Mouse (Mus musculus): ENCODE measurements around the gene Btbd9. TPM values are rescaled to one million over a fixed set of nuclear protein-coding genes. Genes with fewer than 3 reads are reported as not detected.

Btbd9 gene
- polyA plus RNA-seq, 1 experiment = 27.2 TPM

DNA sequence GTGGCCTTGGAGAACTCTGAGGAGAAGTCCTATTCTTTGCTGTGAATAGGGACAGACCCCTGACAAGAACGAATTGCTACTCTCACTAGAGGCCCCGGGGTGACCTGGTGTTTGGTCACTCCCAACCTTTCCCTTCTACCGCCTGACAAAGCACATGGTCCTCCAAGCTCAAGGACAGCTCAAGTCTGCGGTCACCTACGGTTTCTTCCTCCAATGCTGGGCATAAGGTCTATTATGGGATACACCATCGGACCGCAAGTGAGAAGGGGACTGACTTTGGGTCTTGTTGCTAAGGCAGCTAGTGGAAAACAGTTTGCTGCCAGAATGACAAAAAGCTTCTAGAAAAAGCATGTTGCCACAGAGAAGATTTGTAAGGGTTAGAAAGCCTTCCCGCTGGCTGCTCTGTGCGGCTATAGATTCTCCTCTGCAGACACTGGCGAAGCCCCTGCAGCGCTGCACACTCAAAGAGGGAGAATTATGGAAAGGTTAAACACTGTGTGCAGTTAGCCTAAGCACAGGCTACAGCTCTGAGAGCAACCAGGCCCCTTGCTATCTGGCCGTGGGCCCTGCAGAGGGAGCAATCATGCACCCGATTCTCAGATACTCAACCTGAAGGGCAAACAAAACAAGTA lies 235.7 kb downstream of the Btbd9 start:
- no peak for DNase-seq (ENCODE audit: low read depth)

DNA sequence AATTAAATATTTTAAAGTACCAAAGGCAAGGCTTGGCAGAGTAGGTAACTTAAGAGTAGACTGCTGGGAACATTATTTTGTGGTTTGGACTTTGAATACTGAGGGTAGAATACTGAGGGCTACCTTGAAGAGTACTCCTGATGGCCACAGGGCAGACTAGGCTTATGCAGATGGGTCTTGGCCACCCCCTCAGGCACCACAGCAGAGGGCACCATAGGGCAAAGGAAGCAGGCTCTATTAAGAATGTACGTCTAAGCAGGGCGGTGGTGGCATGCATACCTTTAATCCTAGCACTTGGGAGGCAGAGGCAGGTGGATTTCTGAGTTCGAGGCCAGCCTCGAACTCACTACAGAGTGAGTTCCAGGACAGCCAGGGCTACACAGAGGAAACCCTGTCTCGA lies 237.0 kb downstream of the Btbd9 start:
- DNase-seq (ENCODE audit: low read depth) = no peak

DNA sequence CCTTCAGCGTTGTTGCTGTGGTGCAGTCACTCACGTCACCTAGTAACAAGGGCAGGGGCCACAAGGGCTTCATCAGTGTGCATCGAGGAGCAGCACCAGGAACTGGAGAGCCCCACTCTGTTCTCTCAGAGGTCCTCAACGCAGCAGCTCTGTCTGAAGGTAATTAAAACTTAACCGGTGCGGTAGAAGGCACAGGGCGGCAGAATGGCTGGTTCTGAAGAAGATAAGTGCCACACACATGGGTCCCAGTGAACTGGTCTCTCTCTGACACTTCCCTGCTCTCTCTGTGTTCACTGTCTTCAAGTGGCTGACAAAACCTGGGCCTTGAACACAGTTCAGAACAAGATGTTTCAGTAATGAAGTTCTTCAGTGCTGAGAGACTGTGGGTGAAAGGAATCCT lies 239.5 kb downstream of the Btbd9 start:
- DNase-seq (ENCODE audit: low read depth) = no peak

DNA sequence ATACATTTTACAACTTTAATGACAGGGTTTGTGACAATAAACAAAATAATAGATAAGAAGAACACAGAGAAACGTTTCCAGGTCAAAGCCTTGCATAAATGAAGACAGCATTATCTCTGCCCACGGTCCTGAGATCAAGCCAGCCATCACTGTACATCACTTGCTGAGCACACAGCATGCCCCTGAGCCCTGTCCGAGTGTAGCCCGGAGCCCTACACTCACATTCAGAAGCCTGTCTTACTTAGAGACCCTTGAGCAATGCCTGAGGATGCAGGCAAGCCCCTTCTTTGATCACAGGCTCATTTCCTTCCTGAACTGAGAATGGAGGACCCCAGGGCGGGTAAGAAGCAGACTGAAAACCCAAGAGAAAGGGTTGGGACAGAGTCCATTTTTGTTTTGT lies 240.0 kb downstream of the Btbd9 start:
- no peak for DNase-seq (ENCODE audit: low read depth)

DNA sequence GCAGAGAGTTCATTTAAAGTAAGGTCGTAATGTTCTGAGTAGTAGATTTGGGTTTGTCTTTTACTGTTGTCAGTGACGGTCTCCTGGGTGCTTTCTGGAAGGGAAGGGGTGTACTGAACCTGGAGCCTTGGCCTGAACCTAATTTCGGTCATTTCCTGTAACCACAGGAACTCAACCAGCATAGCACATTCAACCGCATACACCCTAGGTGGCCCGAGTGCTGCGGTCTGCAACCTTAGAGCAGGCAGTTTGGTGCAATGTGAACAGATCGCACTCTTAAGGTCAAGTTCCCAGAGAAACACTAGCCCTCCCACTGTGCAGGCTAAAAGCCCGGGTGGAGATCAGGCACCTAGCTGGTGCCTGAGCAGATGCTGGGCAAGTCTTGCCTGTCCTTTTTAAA lies 240.5 kb downstream of the Btbd9 start:
- no peak for DNase-seq (ENCODE audit: low read depth)

DNA sequence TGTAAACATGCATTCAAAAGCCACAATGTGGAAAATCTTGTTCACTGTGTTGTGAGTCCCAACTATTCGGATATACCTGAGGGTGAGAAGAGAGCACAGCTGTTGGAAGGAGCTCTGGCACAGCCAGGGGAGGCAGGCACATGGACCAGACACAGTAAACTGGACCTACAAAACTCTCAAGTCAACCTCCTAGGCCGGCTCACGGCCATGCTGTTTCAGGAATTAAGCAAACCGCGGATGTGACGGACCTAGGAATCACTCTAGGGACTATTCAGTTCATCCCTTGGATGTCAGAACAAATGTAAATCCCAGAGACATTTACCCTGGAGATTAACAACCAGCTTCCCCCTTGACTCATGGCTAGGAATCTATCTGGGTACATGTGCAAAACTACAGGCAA lies 242.0 kb downstream of the Btbd9 start:
- DNase-seq (ENCODE audit: low read depth) = no peak

DNA sequence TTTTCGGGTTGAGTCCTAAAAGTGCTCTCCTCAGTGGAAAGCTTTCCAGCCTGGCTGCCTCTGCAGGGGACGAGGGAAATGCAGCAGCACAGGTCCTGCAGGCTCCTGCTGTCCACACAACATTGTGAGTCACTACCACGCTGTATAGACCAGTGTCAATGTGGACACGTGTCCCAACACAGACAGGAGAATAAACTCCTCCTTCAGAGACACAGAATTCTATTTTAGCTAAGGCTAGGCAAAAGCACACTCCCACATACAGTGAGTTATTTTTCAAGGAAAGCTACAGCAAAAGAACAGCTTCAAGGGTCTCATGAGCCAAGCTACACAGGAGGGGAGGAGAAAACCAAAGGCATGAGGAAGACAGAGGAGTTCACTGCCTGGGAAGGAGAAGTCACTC lies 243.2 kb downstream of the Btbd9 start:
- DNase-seq (ENCODE audit: low read depth) = no peak

DNA sequence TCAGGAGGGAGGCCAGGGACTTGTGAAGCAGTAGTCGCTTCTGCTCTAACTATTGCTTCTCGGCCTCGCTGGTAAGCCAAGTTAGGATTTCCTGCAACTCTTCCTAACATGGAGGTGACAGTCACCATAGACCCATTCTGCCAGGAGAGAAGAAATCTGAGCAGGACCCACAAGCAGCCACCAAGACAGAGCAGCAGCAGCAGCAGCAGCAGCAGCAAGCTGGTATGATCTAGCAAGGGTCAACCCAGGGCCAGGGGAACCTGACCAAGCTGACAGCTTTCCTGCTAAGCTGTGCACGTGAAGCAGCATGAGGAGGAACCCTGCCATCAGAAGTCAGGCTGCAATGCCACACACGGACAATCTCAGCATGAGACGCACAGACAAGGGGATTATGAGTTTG lies 244.9 kb downstream of the Btbd9 start:
- DNase-seq (ENCODE audit: low read depth) = no peak

DNA sequence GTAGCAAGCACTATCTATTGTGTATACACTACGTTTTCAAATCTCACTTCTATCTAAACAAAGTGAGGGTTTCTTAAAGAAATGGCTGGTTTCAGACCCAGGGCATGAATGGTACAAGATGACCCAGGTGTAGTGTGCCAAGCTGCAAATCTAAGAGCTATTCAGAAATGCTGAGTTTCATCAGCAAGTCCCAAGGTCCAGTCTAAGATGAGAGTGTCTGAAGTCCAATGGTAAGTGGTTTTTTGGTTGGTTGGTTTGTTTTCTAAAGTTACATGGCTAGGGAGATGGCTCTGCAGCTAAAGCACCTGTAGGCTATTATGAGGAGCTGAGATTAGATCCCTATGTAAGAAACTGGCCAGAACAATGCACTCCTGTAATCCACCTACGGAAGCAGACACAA lies 246.8 kb downstream of the Btbd9 start:
- DNase-seq (ENCODE audit: low read depth) = no peak

DNA sequence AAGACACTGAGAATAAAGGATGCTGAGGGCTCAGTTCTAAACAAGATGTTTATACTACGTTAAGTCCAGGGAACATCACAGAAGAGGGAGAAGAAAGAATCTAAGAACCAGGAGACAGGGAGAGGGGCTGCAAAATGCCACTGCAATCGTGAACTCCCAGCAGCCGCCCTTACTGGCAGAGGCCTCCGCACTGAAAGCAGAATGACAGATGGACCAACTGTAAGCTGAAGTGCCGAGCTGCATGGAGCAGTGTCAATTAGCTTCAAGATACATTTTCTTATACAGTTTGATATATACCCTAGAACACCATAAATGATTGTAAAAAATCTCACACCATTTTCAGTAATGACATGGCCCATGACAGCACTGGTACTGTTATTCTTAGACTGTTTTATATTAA lies 247.4 kb downstream of the Btbd9 start:
- no peak for DNase-seq (ENCODE audit: low read depth)

DNA sequence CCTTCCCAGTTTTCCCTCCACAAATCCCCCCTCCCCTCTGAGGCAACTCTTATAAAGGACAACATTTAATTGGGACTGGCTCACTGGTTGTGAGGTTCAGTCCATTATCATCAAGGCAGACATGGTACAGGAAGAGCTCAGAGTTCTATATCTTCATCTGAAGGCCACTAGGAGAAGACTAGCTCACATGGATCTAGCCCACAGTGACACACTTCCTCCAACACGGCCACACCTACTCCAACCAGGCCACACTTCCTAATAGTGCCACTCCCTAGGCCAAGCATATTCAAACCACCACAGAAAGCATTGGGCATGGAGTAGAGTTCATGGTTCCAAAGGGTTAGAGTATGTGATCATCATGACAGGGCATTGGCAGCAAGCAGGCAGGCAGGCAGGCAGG lies 249.4 kb downstream of the Btbd9 start:
- DNase-seq (ENCODE audit: low read depth) = no peak

DNA sequence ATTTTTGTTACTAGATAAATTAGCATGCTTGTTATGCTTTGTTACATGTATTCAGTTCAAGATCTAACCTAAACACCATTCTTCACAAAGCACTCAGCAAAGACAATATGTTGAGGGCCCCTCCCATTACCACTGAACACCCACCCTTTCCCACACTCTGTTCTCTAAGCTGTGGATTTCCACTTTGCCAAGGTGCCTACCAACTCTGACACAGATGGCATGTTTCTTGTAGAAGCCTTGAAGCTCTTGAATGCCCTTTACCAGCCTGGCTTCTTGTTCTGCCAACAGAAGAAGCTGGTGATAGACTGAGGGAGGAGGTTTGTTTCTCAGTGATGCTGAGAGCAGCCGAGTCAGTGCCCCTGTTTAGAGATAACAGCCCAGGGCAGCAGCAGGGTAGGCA lies 256.0 kb downstream of the Btbd9 start:
- DNase-seq (ENCODE audit: low read depth) = no peak

DNA sequence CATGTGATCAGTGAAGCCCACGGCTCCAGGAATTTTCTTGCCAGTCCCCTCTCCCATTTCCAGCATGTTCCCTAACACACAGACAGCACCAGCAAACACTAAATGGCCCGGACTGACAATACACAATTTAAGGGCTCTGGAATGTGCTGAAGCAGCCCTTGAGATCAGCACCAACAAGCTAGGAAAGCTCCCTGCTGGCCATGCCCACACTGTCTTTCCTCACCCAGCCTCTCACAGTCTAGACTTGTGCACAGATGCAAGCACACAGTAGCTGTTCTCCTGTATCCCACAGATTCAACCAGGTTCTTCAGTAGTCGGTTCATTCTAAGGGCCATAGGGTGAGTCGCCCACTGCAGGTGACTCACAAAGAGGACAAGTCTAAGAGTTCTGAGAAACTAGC lies 263.6 kb downstream of the Btbd9 start:
- no peak for DNase-seq (ENCODE audit: low read depth)

DNA sequence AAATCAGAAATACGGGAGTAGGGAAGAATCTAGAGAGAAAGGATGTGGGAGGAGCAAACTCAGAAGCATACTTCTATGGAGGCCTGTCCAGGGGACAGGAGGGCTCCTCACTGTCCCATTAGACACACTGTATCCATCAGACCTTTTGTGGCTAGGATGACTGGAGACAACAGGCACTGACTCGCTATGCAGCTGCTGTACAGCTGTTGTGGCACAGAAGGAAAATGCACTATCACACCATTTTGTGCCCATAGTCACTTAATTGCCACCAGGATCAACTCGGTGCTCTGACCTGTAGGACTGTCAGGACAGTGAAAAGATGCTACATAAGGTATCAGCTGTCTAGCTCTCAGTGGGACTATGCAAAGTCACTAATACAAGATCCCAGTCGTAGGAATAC lies 266.7 kb downstream of the Btbd9 start:
- no peak for DNase-seq (ENCODE audit: low read depth)

DNA sequence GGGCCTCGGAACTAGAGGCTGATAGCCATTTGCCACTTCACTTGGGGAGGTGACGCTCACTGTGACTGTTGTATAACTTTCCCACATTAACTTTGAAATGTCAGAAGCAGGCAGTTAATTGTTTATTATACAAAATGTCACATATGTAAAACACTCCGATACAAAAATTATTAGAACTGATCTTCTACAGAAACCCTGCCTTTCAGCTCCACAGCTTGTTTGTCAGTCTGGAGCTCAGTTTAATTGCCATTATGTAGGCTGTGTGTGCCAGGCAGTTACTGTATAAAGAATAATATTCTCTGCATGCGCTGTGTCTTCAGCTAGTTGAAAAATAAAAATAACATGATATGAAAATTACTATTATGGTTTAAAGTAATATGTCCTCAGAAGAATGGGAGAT lies 267.4 kb downstream of the Btbd9 start:
- DNase-seq (ENCODE audit: low read depth) = no peak

DNA sequence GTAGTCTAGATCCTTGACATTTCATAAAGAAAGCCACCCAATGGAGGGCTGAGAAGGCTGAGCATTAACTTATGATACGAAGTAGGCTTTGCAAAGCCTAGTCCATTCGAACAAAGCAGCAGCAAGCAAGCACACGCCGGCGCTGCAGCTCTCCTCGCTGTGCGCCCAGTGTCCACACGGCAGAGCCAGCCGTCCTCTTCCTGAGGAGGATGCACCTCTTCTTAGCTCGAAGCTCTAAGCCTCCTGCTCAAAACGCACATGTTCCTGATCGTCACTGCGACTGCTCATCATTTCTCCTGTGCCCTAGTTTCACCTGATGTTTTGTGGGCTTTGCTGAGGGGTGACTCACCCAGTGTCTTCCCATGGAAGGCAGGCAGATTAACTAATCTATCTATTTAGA lies 268.0 kb downstream of the Btbd9 start:
- no peak for DNase-seq (ENCODE audit: low read depth)

DNA sequence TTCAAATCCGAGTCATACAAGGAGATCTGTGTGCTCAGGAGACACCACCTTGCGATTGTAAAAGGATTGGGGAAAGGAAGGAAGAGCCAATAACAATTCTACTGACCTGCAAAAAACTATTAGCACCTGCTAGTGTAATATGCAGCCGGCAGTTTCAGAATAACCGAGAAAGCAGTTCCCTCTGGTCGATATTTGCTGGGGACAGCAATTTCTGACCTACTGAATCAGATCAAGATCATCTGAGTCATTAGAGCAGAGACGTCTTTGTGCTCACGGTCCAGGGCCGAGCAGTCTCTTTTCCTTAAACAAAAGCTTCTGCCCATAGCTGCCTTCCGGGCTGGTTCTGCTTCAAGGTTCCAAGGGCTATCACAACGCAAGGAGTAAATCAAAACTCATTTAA lies 269.1 kb downstream of the Btbd9 start:
- no peak for DNase-seq (ENCODE audit: low read depth)

DNA sequence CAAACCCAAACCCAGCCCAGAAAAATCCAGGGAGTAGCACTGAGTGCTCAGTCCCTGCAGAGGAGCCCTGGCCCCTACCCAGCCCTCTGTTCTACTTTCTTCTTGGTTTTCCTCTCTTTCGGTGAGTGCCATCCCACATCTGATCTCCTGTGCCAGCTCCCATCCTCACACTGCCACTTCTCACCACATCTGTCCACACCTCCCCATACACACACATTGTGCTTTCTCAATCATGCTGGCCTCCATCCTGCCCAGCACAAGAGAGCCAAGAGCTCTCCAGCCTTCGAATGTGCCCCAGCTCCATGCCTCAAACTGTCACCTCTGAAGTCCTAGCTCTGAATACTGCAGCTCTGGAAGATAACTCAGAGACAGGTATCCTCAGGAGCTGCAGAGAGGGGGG lies 271.5 kb downstream of the Btbd9 start:
- no peak for DNase-seq (ENCODE audit: low read depth)

DNA sequence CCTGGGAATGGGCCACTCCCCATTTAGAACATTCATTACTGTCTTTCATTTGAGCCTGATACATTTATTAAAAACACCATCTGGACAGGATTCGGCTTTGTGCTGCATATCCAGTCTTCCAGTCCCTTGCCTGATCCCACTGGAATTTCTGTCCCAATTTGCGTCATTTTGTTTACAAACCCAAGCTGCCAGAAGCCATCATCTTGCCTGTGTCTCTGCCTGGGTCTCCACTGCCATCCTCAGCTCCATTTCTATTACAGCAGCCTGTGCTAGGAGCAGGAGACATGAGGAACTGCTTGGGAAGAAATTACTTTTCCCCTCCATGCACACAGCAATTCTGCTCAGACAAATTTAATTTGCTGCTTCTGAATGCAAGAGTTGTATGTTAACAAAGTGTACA lies 274.9 kb downstream of the Btbd9 start:
- DNase-seq (ENCODE audit: low read depth) = no peak

DNA sequence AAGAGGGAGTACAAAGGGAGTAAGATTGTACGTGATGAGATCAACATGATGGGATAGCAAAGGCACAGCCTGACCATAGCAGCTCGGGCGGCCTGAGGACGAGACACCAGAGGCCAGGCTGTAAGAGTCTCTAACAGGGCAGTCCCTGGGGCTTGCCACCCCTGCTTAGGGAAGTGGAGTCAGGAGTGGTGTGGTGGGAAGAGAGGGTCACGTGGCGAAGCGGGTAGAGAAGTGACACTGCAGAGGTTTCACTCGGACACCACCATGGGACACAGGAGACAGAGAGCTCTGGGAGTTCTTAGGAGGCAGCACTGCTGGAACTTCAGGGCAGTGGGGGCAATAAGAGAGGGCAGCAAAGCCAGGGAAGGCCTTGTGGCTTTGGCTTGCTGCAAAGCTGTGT lies 278.9 kb downstream of the Btbd9 start:
- no peak for DNase-seq (ENCODE audit: low read depth)

DNA sequence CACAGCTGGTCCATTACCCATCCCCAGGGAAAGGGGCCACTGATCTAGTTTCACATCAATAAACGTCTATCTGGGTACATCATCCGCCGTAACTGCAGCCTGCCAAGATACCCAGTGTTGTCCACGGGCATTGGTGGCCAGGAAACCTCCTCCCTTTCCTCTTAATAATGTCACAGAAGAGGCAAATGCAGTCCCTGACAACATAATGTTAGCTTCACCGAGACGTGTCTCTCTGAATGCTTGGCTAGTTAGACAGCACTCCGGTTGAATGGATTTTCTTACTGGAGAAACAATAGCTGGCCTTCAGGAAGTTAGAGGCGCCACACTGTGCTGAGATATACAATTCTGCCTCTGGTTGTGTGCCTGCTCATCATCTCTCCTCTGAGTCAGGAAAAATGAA lies 280.2 kb downstream of the Btbd9 start:
- DNase-seq (ENCODE audit: low read depth) = no peak

DNA sequence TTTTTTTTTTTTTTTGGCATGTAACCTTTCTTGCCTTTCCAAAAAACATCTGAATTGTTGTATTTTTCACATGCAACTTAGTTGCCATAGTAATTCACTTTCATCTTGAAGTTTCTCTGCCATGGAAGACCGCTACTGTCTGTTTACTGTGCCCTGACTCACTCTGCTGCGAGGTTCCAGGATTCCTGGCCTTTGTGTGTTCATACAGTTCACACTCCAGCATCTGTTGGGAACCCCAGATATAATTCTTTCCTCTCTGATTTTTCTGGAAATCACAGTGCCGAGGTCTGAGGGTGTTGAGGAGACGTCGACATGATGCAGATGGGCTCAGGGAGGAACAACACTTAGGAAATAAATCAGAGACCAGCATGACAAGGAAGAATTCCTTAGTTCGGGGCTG lies 283.6 kb downstream of the Btbd9 start:
- no peak for DNase-seq (ENCODE audit: low read depth)

DNA sequence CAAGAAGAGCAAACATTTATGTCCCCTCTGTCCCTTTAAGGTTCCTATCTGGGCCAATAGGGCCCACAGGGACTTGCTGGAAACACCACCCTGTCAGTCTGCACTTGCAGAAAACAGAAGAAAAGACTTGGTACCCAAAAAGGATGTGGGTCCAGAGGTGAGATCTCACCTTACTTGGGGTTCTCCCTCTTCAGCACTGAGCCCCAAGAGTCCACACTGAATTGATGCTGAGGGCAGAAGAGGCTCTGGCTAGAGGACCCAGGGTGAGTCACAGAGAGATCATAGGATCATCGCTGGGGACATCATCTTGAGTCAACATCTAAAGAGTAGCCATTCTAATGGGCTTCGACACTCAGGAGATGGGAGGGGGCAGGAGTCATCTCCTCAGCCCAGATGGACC lies 290.6 kb downstream of the Btbd9 start:
- no peak for DNase-seq (ENCODE audit: low read depth)

DNA sequence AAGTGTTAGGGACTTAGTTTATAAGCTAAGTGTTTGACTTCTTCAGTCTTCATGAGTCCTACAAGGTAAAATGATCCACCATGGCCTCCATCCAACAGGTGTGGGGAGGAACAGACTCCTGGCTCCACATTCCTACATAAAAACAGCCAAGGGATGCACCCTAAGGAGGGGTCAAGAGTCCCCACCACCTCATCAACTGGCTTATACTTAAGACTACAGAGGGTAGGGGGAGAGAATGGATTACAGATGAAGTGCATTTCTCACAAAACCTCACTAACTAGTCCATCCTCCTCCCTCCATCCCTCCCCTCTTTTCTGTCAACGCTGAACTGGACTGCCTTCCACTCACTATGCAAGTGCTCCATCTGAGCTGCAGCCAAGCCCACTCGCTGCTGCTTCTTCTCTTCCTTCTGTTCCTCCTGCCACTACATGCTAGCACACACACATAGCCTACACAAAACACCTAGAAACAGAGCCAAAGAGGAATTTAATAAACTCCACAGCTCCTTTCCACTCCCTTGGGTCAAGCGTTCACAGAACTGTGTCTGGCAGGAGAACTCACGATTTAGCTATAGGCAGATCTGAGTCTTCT lies 292.7 kb downstream of the Btbd9 start:
- no peak for DNase-seq (ENCODE audit: low read depth)

Data from gonadal fat pad, adult 2 months (tissue).